Mouse (Mus musculus): ENCODE results near the gene Rprd1b. TPM values are rescaled to one million over a fixed set of nuclear protein-coding genes. Genes with fewer than 3 reads are reported as not detected.

Rprd1b gene
- polyA plus RNA-seq (2015; fragmentation: Nextera tagmentation; extraction: Ambion mirVana): 44.8 and 48.9 TPM in 2 replicates

DNA sequence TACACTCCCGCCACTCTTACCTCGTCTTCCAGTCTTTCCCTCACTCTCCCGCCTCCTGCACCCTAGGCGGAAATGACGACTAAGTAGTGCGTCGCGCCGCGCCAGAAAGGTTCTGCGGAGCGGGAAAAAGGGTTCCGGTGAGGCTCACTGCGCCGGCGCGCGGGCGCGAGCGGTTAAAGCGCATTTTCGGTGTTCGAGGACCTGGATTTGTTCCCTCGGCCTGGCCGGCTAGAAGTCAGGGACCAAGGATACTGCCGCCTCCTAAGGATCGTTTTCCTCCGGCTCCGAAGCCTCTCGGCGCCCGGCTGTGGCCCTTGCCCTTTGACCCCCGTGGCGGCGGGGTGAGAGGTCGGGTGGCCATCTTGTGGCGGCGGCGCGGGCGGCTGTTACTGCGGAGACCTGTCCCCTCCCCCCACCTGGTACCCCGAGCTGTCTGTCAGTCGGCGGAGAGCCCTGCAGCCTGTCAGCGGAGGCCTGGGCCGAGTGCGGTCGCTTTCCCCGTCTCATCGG lies at the start of gene Rprd1b, which contains the start of gene Tti1:
Rprd1b (plus strand) TSS at position 144 of the 510 bp plus-strand sequence.
Tti1 (minus strand) TSS at position 80 of the 510 bp plus-strand sequence.
- Histone ChIP-seq H3K4me3 (replicated peaks) (peak within 1 kb of the TSS; percentile 68), H3K36me3 (peaks cover 7% of the 10 kb centered on the region), H3K4me1 (peaks cover 41% of the 10 kb centered on the region), H3K9me3 (replicated peaks) (no peaks in the 10 kb centered on the region), H3K27ac (peak within 1 kb of the TSS; percentile 98), H3K4me2 (peak within 1 kb of the TSS; percentile 79), H3K9ac (peak within 1 kb of the TSS; percentile 89), H3K27me3 (no peaks in the 10 kb centered on the region)
- ATAC-seq (replicated peaks; ENCODE audit: low FRiP score): peak; percentile 95
- WGBS: under 1% methylated on average over 52 of the region's 52 CpGs

- peaks cover 16% of the 10 kb centered on the region for H3K36me3 ChIP-seq
- peaks cover 14% of the 10 kb centered on the region; the same call in 1 of the 2 replicates for H3K27me3 ChIP-seq
- H3K4me2 ChIP-seq: no peak overlapping the region
- no peak overlapping the region for H3K4me3 ChIP-seq (replicated peaks)
- H3K4me1 ChIP-seq: peaks cover 20% of the 10 kb centered on the region
- WGBS: 60% methylated on average over 5 of the region's 5 CpGs
- H3K27ac ChIP-seq: no peak overlapping the region
- no peaks in the 10 kb centered on the region for H3K9me3 ChIP-seq (replicated peaks)
- no peak overlapping the region for H3K9ac ChIP-seq
- ATAC-seq (replicated peaks; ENCODE audit: low FRiP score): no peak
Measured at GRCm38 (mm10) chr2:157979241-157979640, 49.1 kb upstream of the Rprd1b start.

- H3K27ac ChIP-seq: no peak overlapping the region
- H3K4me2 ChIP-seq: no peak overlapping the region
- H3K4me3 ChIP-seq (replicated peaks): no peak overlapping the region
- ATAC-seq (replicated peaks; ENCODE audit: low FRiP score): no peak
- H3K4me1 ChIP-seq: no peaks in the 10 kb centered on the region
- H3K9ac ChIP-seq: no peak overlapping the region
- no peaks in the 10 kb centered on the region for H3K9me3 ChIP-seq (replicated peaks)
- H3K27me3 ChIP-seq: no peaks in the 10 kb centered on the region
- WGBS: 88% methylated on average over 3 of the region's 3 CpGs
- H3K36me3 ChIP-seq: peaks cover 29% of the 10 kb centered on the region
Measured at GRCm38 (mm10) chr2:157982727-157983126, 45.6 kb upstream of the Rprd1b start.

DNA sequence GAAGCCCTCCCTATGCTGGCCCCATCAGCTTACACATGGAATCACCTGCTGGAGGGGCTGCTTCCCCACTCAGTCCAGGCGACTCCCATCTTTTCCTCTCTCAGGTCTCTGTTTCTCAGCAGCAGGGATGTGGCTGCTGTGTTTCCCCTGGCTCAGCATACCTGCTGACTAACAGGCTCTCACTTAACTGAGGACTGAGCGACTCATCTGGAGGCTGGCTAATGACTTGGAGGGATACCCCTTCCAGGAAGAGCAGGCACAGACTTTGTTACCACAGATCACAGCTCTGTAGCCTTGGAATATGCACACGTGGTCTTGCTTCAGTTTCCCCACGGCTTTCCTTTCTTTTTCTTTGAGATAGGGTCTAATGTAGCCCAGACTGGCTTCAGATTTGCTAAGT lies 45.0 kb upstream of the Rprd1b start:
- H3K27ac ChIP-seq: no peak overlapping the region

GRCm38 (mm10) chr2:157985611-157986010 lies 42.7 kb upstream of the Rprd1b start:
- Histone ChIP-seq H3K4me2 (no peak overlapping the region), H3K9me3 (replicated peaks) (no peaks in the 10 kb centered on the region), H3K36me3 (peaks cover 37% of the 10 kb centered on the region), H3K4me3 (replicated peaks) (no peak overlapping the region), H3K27me3 (no peaks in the 10 kb centered on the region), H3K4me1 (peaks cover 11% of the 10 kb centered on the region), H3K27ac (no peak overlapping the region), H3K9ac (no peak overlapping the region)
- 90% methylated on average over 4 of the region's 4 CpGs for WGBS
- ATAC-seq (replicated peaks; ENCODE audit: low FRiP score): no peak

More for the DNA sequence above, 45.0 kb upstream of the Rprd1b start:
- no peak for ATAC-seq (replicated peaks; ENCODE audit: low FRiP score)
- H3K4me2 ChIP-seq: no peak overlapping the region
- H3K4me3 ChIP-seq (replicated peaks): no peak overlapping the region
- 87% methylated on average over 4 of the region's 4 CpGs for WGBS
- no peaks in the 10 kb centered on the region for H3K9me3 ChIP-seq (replicated peaks)
- H3K36me3 ChIP-seq: peaks cover 30% of the 10 kb centered on the region
- no peaks in the 10 kb centered on the region for H3K4me1 ChIP-seq
- no peak overlapping the region for H3K9ac ChIP-seq
- H3K27me3 ChIP-seq: no peaks in the 10 kb centered on the region

DNA sequence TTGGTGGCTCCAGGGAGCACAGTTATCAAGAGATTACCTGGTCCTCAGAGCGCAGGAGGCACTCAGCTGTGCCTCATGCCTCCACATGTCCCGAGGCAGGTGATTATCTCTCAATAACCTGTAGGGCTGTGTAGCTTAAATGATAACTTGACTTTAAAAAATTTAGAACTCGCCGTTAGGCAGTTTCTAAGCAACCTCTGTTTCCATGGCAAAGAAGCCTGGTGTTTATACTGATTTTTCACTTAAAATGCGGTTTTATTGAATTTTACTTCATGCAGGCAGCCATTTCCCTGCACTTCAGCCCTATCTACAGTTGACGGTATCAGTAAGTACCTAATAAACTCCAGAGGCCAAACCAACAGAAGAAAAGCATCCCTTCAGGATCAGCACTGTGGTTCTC lies 42.1 kb upstream of the Rprd1b start:
- peaks cover 37% of the 10 kb centered on the region for H3K36me3 ChIP-seq
- ATAC-seq (replicated peaks; ENCODE audit: low FRiP score): no peak
- H3K4me3 ChIP-seq (replicated peaks): no peak overlapping the region
- H3K9ac ChIP-seq: no peak overlapping the region
- H3K27ac ChIP-seq: no peak overlapping the region
- no peaks in the 10 kb centered on the region for H3K27me3 ChIP-seq
- H3K9me3 ChIP-seq (replicated peaks): no peaks in the 10 kb centered on the region
- peaks cover 11% of the 10 kb centered on the region for H3K4me1 ChIP-seq
- H3K4me2 ChIP-seq: no peak overlapping the region
- 85% methylated on average over 6 of the region's 6 CpGs for WGBS

GRCm38 (mm10) chr2:157988416-157989190 lies 39.7 kb upstream of the Rprd1b start:
- H3K9me3 ChIP-seq (replicated peaks): no peaks in the 10 kb centered on the region
- 76% methylated on average over 7 of the region's 7 CpGs for WGBS
- ATAC-seq (replicated peaks; ENCODE audit: low FRiP score): no peak

GRCm38 (mm10) chr2:157989946-157990345 lies 38.4 kb upstream of the Rprd1b start:
- 55% methylated on average over 2 of the region's 2 CpGs for WGBS
- H3K36me3 ChIP-seq: peaks cover 56% of the 10 kb centered on the region
- ATAC-seq (replicated peaks; ENCODE audit: low FRiP score): no peak

More at GRCm38 (mm10) chr2:157988416-157989190, 39.7 kb upstream of the Rprd1b start:
- Histone ChIP-seq H3K36me3 (peaks cover 49% of the 10 kb centered on the region), H3K4me3 (replicated peaks) (no peak overlapping the region), H3K27me3 (no peaks in the 10 kb centered on the region), H3K9ac (no peak overlapping the region), H3K27ac (no peak overlapping the region), H3K4me1 (peaks cover 11% of the 10 kb centered on the region), H3K4me2 (no peak overlapping the region)

DNA sequence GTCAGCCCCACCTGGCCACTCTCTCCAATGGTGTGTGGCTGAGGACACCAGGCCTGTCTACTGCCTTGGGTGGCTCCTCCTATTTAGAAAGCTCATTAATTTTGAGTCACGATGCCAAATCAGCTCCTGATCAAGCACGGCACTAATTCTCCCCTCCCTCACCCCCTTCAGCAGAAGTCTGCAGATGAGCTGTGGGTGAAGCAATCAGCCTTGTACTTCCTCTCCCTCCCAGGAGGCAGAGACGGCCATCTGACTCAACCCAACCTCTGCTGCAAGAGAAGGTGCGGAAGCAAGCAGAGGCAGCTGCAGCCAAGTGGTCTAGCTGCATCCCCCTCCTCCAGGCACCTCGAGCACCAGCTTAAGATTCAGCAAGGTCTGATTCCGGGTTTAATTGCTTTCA lies 37.3 kb upstream of the Rprd1b start:
- H3K27me3 ChIP-seq: no peaks in the 10 kb centered on the region
- H3K4me3 ChIP-seq (replicated peaks): no peak overlapping the region
- H3K9me3 ChIP-seq (replicated peaks): no peaks in the 10 kb centered on the region
- ATAC-seq (replicated peaks; ENCODE audit: low FRiP score): no peak
- WGBS: 47% methylated on average over 6 of the region's 6 CpGs
- H3K36me3 ChIP-seq: peaks cover 63% of the 10 kb centered on the region
- no peak overlapping the region for H3K9ac ChIP-seq
- no peak overlapping the region for H3K4me2 ChIP-seq
- no peak overlapping the region for H3K27ac ChIP-seq
- peaks cover 11% of the 10 kb centered on the region for H3K4me1 ChIP-seq

More at GRCm38 (mm10) chr2:157989946-157990345, 38.4 kb upstream of the Rprd1b start:
- Histone ChIP-seq H3K9me3 (replicated peaks) (no peaks in the 10 kb centered on the region), H3K27me3 (no peaks in the 10 kb centered on the region), H3K27ac (no peak overlapping the region), H3K4me1 (peaks cover 11% of the 10 kb centered on the region), H3K4me3 (replicated peaks) (no peak overlapping the region), H3K4me2 (no peak overlapping the region), H3K9ac (no peak overlapping the region)

DNA sequence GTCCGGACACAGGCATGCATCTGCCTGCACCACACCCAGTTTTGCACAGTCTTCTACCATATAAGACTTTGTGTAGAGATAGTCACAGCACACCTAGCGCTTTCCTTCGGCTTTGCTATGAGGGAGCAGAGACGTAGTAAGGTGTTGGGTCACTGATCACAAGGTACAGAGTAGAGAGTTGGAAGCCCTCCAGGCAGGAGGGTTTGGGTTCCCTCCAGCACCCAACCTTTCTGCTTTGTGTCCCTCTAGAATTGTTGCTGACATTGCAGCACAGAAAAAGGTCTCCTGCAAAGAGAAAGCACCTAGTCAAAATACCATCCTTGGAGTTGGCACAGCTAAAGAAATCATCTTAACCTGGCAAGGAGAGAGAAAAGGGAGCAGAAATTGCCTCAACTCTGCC lies 35.8 kb upstream of the Rprd1b start:
- ATAC-seq (replicated peaks; ENCODE audit: low FRiP score): no peak
- Histone ChIP-seq H3K9me3 (replicated peaks) (no peaks in the 10 kb centered on the region), H3K4me1 (peaks cover 11% of the 10 kb centered on the region), H3K9ac (no peak overlapping the region), H3K4me3 (replicated peaks) (no peak overlapping the region), H3K27ac (no peak overlapping the region), H3K36me3 (peaks cover 71% of the 10 kb centered on the region), H3K4me2 (no peak overlapping the region), H3K27me3 (no peaks in the 10 kb centered on the region)
- 87% methylated on average over 4 of the region's 4 CpGs for WGBS

DNA sequence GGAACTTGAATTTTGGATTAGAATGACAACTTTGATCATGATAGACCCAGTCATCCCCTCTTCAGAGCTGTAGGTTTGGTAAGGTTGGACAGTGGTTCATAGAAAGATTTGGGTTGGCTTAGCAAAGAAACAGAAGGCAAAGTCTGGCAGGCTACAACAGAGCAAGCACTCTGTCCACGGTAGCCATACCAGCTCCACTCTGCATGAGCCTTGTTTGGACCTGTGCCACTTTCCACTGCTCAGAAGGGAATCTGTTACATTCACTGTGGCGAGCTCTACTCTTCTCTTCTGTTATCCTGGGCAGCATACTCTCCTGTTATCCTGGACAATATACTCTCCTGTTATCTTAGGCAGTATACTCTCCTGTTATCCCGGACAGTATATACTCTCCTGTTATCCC lies 29.5 kb upstream of the Rprd1b start:
- no peaks in the 10 kb centered on the region for H3K27me3 ChIP-seq
- no peak overlapping the region for H3K27ac ChIP-seq
- 87% methylated on average over 3 of the region's 3 CpGs for WGBS
- H3K36me3 ChIP-seq: peaks cover 46% of the 10 kb centered on the region
- no peak overlapping the region for H3K4me2 ChIP-seq
- no peaks in the 10 kb centered on the region for H3K4me1 ChIP-seq
- H3K9ac ChIP-seq: no peak overlapping the region
- no peak overlapping the region for H3K4me3 ChIP-seq (replicated peaks)
- H3K9me3 ChIP-seq (replicated peaks): no peaks in the 10 kb centered on the region
- no peak for ATAC-seq (replicated peaks; ENCODE audit: low FRiP score)

GRCm38 (mm10) chr2:158004620-158005019 lies 23.7 kb upstream of the Rprd1b start:
- Histone ChIP-seq H3K4me2 (no peak overlapping the region), H3K9ac (no peak overlapping the region), H3K9me3 (replicated peaks) (no peaks in the 10 kb centered on the region), H3K4me3 (replicated peaks) (no peak overlapping the region), H3K4me1 (no peaks in the 10 kb centered on the region), H3K27ac (no peak overlapping the region), H3K36me3 (peaks cover 54% of the 10 kb centered on the region), H3K27me3 (no peaks in the 10 kb centered on the region)
- ATAC-seq (replicated peaks; ENCODE audit: low FRiP score): no peak
- WGBS: 77% methylated on average over 6 of the region's 6 CpGs

All from kidney, embryonic 15.5 days (tissue).